ENCODE assay signal across 9 mouse cellular contexts in the genomic region with DNA sequence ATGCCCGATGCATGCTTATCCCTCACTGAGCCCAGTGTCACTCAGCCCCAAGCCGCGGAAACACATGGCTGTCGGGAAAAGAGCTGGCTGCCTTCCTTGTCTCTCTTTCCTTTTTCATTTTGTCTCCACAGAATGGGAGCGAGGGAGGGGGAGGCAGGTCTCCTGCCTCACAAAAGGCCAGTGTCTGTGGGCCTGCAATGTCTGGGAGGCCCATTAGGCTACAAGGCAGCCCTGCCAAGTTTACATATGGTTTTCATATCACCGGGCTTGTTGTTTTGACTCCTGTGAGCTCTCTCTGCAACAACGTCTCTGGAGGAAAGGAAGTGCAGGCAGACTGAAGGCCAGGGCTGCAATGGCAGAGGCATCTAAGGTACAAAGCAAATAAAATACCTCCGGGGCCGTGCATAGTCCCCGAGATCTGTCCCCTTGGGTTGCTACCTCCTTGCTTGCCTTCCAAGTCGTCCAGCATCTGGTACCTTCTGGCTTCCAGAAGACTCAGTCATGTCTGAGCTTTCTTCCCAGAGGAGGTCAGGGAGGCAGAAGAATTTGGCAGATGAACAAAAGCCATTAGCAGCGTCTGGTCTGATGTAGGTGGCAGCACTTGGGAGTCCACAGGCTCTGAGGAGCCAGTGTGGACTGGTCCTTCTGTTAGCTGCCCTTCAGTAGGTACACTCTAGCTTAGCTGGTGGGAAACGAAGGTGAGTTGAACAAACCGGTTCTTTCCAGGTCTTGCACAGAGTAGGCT. TPM values are rescaled to one million over a fixed set of nuclear protein-coding genes. Genes with fewer than 3 reads are reported as not detected.
A peak's percentile ranks its signal among the peaks of the same experiment; 100 is the strongest.
DNase-seq lines count a peak whose midpoint lies in the region; ATAC-seq and TF ChIP-seq lines count a peak whose summit lies in the region.
"Had no signal": no experiment of that assay in that cellular context is flagged by ENCODE, and none has a peak within 500 bp of the region (broad histone marks: within the 10 kb centered on the region; RNA-seq: fewer than 3 reads in every experiment).

No protein-coding gene starts in this region.

- H3K27ac ChIP-seq in liver, embryonic 11.5 days (ENCODE audit: low read depth, low read length), result 0 out of 2 replicates have a peak overlapping the region, but pooled peaks have one; percentile 8
- no peak overlapping the region for H3K27ac ChIP-seq in liver, postnatal 0 days (ENCODE audit: low read depth)
- H3K27ac ChIP-seq in embryonic facial prominence, embryonic 14.5 days (replicated peaks; ENCODE audit: low read depth, low read length), result peak overlapping the region; percentile 78
- peak overlapping the region; percentile 67 for H3K27ac ChIP-seq in heart, postnatal 0 days (ENCODE audit: low read depth)

- no peaks in the 10 kb centered on the region for H3K36me3 ChIP-seq in liver, embryonic 11.5 days (ENCODE audit: control insufficient read depth, insufficient read depth, low read length)
- no peaks in the 10 kb centered on the region for H3K36me3 ChIP-seq in liver, postnatal 0 days (replicated peaks; ENCODE audit: insufficient read depth, low read length)
- H3K36me3 ChIP-seq in embryonic facial prominence, embryonic 14.5 days (ENCODE audit: control insufficient read depth, insufficient read depth, low read length), result no peaks in the 10 kb centered on the region
- H3K36me3 ChIP-seq in heart, postnatal 0 days (replicated peaks; ENCODE audit: control insufficient read depth, insufficient read depth, low read length), result no peaks in the 10 kb centered on the region

- WGBS in liver, embryonic 11.5 days, result 56% methylated on average over 14 of the region's 14 CpGs
- 59% methylated on average over 14 of the region's 14 CpGs for WGBS in liver, postnatal 0 days (ENCODE audit: insufficient replicate concordance)
- WGBS in embryonic facial prominence, embryonic 14.5 days, result 23% methylated on average over 14 of the region's 14 CpGs
- whole genome bisulfite sequencing in heart, postnatal 0 days, result 36% methylated on average over 14 of the region's 14 CpGs

- no peak for TF ChIP-seq CTCF in liver, postnatal 0 days (IDR thresholded peaks at IDR 0.05; ENCODE audit: low read depth)
- TF ChIP-seq CTCF in heart, postnatal 0 days (IDR thresholded peaks at IDR 0.05; ENCODE audit: low read depth), result no peak

- TF ChIP-seq EP300 in liver, postnatal 0 days (IDR thresholded peaks at IDR 0.05; ENCODE audit: low read depth), result no peak
- peak; percentile 68 for TF ChIP-seq EP300 in heart, postnatal 0 days (IDR thresholded peaks at IDR 0.05; ENCODE audit: low read depth)

- H3K9me3 ChIP-seq in liver, embryonic 11.5 days (ENCODE audit: control insufficient read depth, low read length), result no peaks in the 10 kb centered on the region
- H3K9me3 ChIP-seq in liver, postnatal 0 days (ENCODE audit: low read length), result no peaks in the 10 kb centered on the region
- no peaks in the 10 kb centered on the region for H3K9me3 ChIP-seq in embryonic facial prominence, embryonic 14.5 days (ENCODE audit: control insufficient read depth, low read length)
- H3K9me3 ChIP-seq in heart, postnatal 0 days (replicated peaks; ENCODE audit: control insufficient read depth, low read length), result no peaks in the 10 kb centered on the region
- H3K9me3 ChIP-seq: megakaryocyte, embryonic 14.5 days had no signal

- H3K9ac ChIP-seq in liver, embryonic 11.5 days (ENCODE audit: low read depth, low read length), result no peak overlapping the region
- no peak overlapping the region for H3K9ac ChIP-seq in liver, postnatal 0 days (replicated peaks)
- no peak overlapping the region for H3K9ac ChIP-seq in embryonic facial prominence, embryonic 14.5 days (ENCODE audit: low read depth, low read length)
- H3K9ac ChIP-seq in heart, postnatal 0 days (replicated peaks; ENCODE audit: low read depth, low read length), result no peak overlapping the region

- peaks cover 11% of the 10 kb centered on the region for H3K4me1 ChIP-seq in liver, embryonic 11.5 days (replicated peaks; ENCODE audit: control insufficient read depth, insufficient read depth, low read length)
- H3K4me1 ChIP-seq in liver, postnatal 0 days (ENCODE audit: insufficient read depth), result peaks cover 7% of the 10 kb centered on the region
- peaks cover 47% of the 10 kb centered on the region for H3K4me1 ChIP-seq in embryonic facial prominence, embryonic 14.5 days (ENCODE audit: control insufficient read depth, insufficient read depth, low read length)
- peaks cover 23% of the 10 kb centered on the region for H3K4me1 ChIP-seq in heart, postnatal 0 days (ENCODE audit: control insufficient read depth, insufficient read depth)

- DNase-seq in liver, embryonic 11.5 days (ENCODE audit: low spot score), result no peak
- DNase-seq in liver, postnatal 0 days, result no peak
- DNase-seq in embryonic facial prominence, embryonic 14.5 days (ENCODE audit: low spot score), result peak; percentile 94
- DNase-seq in heart, postnatal 0 days (ENCODE audit: low spot score), result peak; percentile 53
- DNase-seq in kidney, postnatal 25 days, result peak; percentile 24 to 57

- H3K27me3 ChIP-seq in liver, embryonic 11.5 days (replicated peaks; ENCODE audit: control insufficient read depth, insufficient read depth, low read length), result no peaks in the 10 kb centered on the region
- H3K27me3 ChIP-seq in liver, postnatal 0 days (ENCODE audit: insufficient read depth, low read length), result no peaks in the 10 kb centered on the region
- H3K27me3 ChIP-seq in embryonic facial prominence, embryonic 14.5 days (replicated peaks; ENCODE audit: control insufficient read depth, insufficient read depth, low read length), result no peaks in the 10 kb centered on the region
- H3K27me3 ChIP-seq in heart, postnatal 0 days (ENCODE audit: control insufficient read depth, insufficient read depth, low read length), result no peaks in the 10 kb centered on the region

- H3K4me2 ChIP-seq in liver, embryonic 11.5 days, result no peak overlapping the region
- H3K4me2 ChIP-seq in liver, postnatal 0 days (ENCODE audit: low read depth, low read length), result no peak overlapping the region
- peak overlapping the region; percentile 19 for H3K4me2 ChIP-seq in embryonic facial prominence, embryonic 14.5 days (ENCODE audit: low read depth, low read length)
- H3K4me2 ChIP-seq in heart, postnatal 0 days (ENCODE audit: low read depth, low read length), result 0 out of 2 replicates have a peak overlapping the region, but pooled peaks have one; percentile 1

- no peak overlapping the region for H3K4me3 ChIP-seq in liver, embryonic 11.5 days (ENCODE audit: low read depth, low read length)
- no peak overlapping the region for H3K4me3 ChIP-seq in liver, postnatal 0 days (ENCODE audit: low read depth, low read length)
- H3K4me3 ChIP-seq in embryonic facial prominence, embryonic 14.5 days (ENCODE audit: low read depth, low read length), result no peak overlapping the region
- no peak overlapping the region for H3K4me3 ChIP-seq in heart, postnatal 0 days (ENCODE audit: low read depth, low read length)
- H3K4me3 ChIP-seq: megakaryocyte, embryonic 14.5 days had no signal

- no peak for ATAC-seq in liver, embryonic 11.5 days (replicated peaks; ENCODE audit: low FRiP score)
- ATAC-seq in liver, postnatal 0 days, result no peak
- peak; percentile 66 for ATAC-seq in embryonic facial prominence, embryonic 14.5 days (ENCODE audit: low read depth)
- peak; percentile 44; the same call in 1 of the 2 replicates for ATAC-seq in heart, postnatal 0 days (ENCODE audit: insufficient read depth, low read depth)
- ATAC-seq in megakaryocyte, adult 5-6 weeks (ENCODE audit: poor library complexity, severe bottlenecking), result no peak
- ATAC-seq in activated CD4-positive, CD25-positive, alpha-beta regulatory T cell, adult 4 months, result no peak
- no peak for ATAC-seq in inflammation-experienced regulatory T-cells, adult 6 months

RNA-seq across cellular contexts. Expression of gene Rasl11b, which starts 19.4 kb away (rescaled TPM):
- polyA plus RNA-seq in liver, embryonic 11.5 days (2014; fragmentation: Nextera tagmentation; extraction: Ambion mirVana), result 13.9 and 14.7 TPM in 2 replicates
- polyA plus RNA-seq in liver, postnatal 0 days (2015; fragmentation: Nextera tagmentation; extraction: Ambion mirVana), result 9.4 and 9.6 TPM in 2 replicates
- polyA plus RNA-seq in embryonic facial prominence, embryonic 14.5 days (2014; fragmentation: Nextera tagmentation; extraction: Ambion mirVana), result 62.9 and 75.4 TPM in 2 replicates
- 22.8 and 24.5 TPM in 2 replicates for total RNA-seq in heart, postnatal 0 days (2014; rRNA removed; ENCODE audit: low replicate concordance)
- 61.9 and 67.8 TPM in 2 replicates for polyA plus RNA-seq in heart, postnatal 0 days (2015; fragmentation: Nextera tagmentation; extraction: Ambion mirVana)
- 2.0 and 2.1 TPM in 2 replicates for total RNA-seq in megakaryocyte, adult 5-6 weeks (2015)
- total RNA-seq in megakaryocyte, adult 5-6 weeks (2017), result 0.98 and 1.0 TPM in 2 replicates
- polyA plus RNA-seq in activated CD4-positive, CD25-positive, alpha-beta regulatory T cell, adult 4 months (2017; shearing (Covaris generic)), result 1 to 10 TPM; 2.7 to 4.0 TPM
- 1 to 10 TPM in 2 of 3 experiments, under 1 TPM in 1; 0.53 to 2.9 (median 1.2) TPM for polyA plus RNA-seq in inflammation-experienced regulatory T-cells, adult 6 months (2017; shearing (Covaris generic))

Comparison
In these comparisons a context has a peak if more than half of its experiments do, and no peak if none do; other contexts are left out.
1. ATAC-seq: peak in embryonic facial prominence, embryonic 14.5 days (single experiment) and heart, postnatal 0 days (single experiment); none in liver, embryonic 11.5 days (single experiment), liver, postnatal 0 days (single experiment), megakaryocyte, adult 5-6 weeks (single experiment), activated CD4-positive, CD25-positive, alpha-beta regulatory T cell, adult 4 months (single experiment) and inflammation-experienced regulatory T-cells, adult 6 months (single experiment).
2. DNase-seq: peak in embryonic facial prominence, embryonic 14.5 days (single experiment), heart, postnatal 0 days (single experiment) and kidney, postnatal 25 days (2 of 2); none in liver, embryonic 11.5 days (single experiment) and liver, postnatal 0 days (single experiment).
3. H3K4me2 ChIP-seq: peak in embryonic facial prominence, embryonic 14.5 days (single experiment) and heart, postnatal 0 days (single experiment); none in liver, embryonic 11.5 days (single experiment) and liver, postnatal 0 days (single experiment).